Mouse (Mus musculus) left cerebral cortex, postnatal 25 days (tissue): ENCODE measurements at regions not wholly inside any gene's neighbourhood (a gene's known extent, or its start where the extent isn't known, plus 50 kb on each side); places are given as distances from the start of the nearest gene placed in this dataset.

ENCODE experiments used
- DNase-seq, 2 experiments: peaks; one replicate each; pipeline ENCODE4 v3.0.0; 2022; ENCODE audit warnings: low spot score in 2 of 2, mixed read lengths in 1 of 2
- intact Hi-C: fragments of 180-260 bp; cut with DNase I; formaldehyde crosslinking; loops from one replicate; pipeline ENCODE4 v1.15.1; 2025

DNA sequence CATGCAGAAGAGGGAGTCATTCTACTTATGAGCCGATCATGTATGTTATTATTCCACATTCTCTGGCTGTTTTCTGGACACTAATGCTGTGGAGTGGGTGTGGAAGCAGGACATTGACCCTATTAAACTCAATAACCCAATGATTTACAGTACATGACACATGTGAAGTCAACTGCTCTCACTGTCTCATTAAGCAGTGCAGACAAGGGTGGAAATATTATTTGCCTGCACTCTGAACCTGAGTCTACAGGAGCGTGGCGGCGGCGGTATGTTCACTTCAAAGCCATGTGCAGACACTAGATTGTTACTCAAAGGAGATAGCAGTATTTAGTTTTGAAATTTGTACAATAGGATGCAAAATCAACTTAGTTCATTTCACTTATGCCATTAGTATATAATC is 269.8 kb upstream of the Lrig3 start:
- DNase-seq, result no peak
- intact Hi-C loops, result no loop called here

DNA sequence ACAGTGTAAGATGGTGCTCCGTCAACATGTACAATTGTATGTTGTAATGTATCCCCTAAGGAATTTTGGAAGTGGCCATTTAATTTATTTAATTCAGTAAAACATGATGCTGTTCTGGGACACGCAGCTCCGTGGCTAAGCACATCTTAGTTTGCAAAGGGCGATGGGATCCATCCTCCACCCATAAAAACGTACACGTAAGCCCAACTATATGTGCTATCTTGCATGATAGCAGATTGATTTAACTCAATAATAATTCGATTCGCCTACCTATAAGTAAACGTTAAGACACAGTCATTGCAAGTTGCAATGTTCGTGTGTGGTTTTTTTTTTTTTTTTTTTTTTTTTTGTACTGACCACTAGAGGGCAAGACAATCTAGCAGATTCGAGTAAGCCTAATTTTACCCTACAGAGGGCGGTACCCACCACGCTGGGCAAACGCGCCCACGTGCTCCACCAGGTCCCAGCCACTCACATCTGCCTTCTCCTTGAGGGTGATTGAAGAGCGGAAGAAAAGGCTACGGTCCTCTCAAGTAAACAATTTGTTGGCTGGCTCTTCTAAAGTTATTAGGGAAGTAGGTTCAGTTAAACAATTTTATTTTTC is 240.8 kb upstream of the Lrig3 start:
- intact Hi-C loops, result loop anchor here (2.0 to 10.0 kb wide), 4 partner anchors 272 to 1140 kb away; no protein-coding TSS in a partner anchor
- DNase-seq, result peak; percentile 59 to 75

DNA sequence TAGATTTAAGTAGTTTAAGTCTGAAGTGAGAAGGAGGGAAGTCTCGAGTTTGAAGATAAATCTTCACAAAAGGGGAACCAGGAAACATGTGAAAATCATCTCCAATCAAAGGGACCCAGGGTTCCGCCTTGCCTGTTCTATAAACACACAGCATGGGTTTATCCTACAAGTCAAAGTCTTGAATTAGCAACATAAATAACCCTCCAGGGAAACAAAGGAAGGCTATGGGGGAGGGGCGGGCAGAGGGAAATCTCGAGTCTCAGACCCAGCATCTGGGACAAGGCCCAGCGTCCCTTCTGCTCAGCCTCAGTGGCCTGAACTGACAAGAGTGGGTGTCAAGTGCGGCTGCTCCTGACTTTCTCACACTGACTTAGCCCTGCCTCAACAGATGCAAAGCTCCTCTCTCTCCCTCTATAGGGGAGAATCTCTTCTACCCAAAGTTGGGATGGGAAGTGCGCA is 240.3 kb upstream of the Lrig3 start:
- intact Hi-C loops, result loop anchor here (2.0 to 10.0 kb wide), 4 partner anchors 272 to 1139 kb away; no protein-coding TSS in a partner anchor
- DNase-seq, result no peak

DNA sequence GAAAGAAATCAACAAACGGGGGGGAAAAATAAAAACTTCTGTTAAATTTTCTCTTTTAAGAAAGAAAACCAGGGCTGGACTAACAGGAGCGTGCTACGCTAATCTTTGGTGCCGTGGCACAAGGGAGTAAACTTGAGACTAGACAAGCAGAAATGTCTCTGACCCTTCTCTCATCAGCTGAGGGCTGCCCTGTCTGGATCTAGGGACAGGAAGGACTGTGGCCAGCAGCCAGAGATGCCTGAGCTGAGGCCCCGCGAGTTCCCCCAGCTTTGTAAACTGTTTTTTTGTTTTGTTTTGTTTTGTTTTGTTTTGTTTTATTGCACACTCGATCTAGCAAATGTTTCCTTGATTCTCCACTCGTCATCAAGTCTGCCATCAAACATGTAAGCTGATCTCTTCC is 239.4 kb upstream of the Lrig3 start:
- intact Hi-C loops, result loop anchor here (5.0 to 10.0 kb wide), 3 partner anchors 271 to 1138 kb away; no protein-coding TSS in a partner anchor
- no peak for DNase-seq

DNA sequence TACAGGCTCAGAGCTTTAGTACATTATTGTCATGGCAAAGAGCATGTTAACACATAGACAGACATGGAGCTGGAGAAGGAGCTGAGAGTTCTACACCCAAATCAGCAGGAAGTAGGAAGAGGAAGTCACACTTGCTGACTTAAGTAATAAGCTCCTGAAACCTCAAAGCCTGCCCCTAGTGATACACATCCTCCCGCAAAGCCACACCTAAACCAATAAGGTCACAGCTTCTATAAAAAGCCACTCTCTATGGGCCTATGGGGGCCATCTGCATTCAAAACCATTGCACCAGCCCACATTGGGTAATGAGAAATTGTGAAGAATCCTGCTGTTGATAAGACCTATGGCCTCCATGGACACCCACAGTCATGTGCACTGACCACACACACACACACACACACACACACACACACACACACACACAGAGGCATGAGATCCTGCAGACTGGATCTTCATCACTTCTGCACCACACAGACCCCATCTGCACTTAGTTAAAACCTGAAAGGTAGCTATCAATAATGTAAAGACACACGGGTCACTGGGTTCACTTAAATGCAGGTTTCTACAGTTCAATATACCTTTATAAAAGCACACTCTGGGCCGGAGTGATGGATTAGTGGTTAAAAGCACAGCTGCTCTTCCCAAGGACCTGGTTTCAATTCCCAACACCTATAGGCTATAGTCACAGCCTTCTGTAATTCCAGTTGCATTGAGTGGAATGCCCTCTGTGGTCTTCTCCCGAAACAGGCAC is 230.0 kb upstream of the Lrig3 start:
- intact Hi-C loops, result no loop called here
- DNase-seq, result no peak

DNA sequence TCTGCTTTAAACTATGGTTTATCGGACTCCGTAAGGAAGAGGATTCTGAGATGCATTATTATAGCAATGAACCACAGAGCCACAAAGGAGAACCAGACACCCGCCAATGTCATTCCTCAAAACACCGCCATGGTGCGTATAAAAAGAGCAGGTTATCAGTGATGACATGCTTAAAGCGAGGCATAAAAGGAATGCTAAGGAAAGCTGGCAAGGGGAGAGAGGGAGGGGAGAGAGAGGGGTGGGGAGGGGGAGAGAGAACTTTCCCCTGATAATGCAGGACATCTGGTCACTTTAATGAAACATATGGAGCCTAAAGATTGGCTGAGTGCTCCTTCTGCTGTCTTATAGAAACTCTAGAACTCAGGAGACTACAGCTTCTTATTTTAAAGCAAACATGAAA is 222.8 kb upstream of the Lrig3 start:
- intact Hi-C loops, result no loop called here
- no peak for DNase-seq

DNA sequence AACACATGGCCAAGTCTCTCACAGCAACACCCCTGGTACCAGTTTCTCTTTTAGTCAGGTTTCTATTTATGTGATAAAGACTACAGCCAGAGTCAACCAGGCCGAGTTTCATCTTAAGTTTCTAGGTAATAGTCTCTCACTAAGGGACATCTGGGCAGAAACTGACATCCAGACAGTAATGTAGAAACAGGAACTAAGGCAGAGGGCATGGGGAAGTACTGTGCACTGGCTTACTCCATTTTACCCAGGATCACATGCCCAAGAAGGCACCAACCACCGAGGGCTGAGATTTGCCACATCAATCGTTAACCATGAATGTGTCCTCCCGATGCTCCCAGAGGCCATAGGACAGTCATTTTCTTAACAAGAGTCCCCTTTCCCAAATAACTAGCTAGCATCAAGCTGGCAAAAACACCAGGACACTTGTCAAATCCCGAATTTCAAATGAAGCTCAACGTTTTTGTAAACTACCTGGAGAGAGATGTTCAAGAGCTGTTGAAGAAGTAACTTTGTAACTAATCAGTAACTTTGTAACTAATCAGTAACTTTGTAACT is 216.9 kb upstream of the Lrig3 start:
- DNase-seq, result no peak
- intact Hi-C loops, result no loop called here

DNA sequence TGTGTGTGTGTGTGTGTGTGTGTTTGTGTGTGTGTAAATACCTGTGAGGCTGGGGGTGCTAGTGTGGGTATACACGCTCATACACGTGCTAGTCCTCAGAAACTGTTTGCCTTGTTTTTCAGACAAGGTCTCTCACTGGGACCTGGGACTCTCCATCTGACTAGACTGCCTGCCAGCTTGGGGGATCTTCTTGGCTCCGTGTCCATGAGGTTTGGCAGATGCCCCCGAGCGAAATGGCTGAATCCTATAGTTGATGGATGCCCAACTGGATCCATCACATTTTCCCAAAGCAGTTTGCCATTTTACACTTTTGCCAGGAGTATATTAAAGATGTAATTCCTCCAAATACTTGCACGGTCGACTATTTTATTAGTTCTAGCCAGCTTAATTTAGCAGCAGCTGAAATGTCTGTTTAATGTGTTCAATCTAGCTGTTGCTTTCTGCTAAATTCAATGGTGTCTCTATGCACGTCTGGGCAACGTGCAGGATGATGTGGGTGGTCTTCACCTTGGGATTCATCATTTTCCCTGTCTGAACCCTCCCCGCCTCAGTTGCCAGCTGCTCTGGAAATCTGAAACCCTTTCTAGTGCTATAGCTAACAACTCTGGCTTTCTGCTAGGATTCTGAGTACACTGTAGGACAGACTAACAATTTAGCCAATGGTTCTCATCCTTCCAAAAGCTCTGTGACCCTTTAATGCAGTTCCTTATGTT is 213.3 kb upstream of the Lrig3 start:
- intact Hi-C loops, result no loop called here
- no peak for DNase-seq

DNA sequence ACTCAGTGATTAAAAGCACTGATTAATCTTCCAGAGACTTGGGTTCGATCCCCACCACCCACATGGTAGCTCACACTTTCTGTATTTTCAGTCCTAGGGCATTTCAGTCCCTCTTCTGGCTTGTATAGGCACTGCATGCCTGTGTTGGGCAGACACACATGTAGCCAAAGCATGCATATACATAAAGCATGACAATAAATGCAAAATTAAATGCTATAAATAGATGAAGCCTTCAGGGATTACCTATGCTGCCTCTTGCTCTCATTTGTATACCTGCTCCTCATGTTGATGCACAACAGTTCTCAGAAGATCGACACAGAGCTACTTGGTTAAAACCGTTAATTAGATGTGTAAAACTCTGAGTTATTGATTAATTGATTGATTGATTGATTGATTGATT is 206.8 kb upstream of the Lrig3 start:
- DNase-seq, result no peak
- intact Hi-C loops, result no loop called here

DNA sequence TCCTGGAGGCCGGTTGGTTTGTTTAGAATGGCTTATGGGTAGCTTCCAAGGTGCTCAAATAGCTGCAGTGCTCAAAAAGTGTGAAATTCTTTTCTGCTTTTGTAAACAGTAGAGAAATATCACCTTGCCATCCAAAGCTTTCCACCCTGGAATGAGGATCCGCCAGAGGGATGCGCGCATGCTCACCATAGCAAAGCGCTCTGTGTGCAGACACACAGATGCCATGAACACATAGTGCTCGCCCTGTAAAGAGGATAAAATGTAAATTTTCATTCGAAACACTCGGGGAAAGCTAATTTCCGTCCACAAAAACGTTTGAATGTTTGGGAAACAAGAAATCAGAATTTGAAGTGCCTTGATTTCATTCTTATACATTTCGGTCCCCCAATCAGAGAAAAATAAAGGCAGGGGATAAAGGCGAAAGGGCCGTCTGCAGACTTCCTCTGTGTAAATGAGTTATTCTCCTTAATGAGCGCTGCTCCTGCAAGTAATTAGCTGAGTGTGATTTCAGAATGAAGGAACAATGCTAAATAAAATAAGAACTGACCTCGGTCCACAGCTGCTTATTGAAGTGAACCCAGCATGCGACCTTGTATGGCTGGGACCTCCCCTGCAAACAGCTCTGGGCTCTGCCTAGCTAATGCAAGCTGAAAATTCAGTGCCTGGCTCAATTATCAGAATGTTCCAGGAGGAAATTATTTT is 203.4 kb upstream of the Lrig3 start:
- intact Hi-C loops, result no loop called here
- DNase-seq, result peak in 1 of 2 experiments; percentile 18

DNA sequence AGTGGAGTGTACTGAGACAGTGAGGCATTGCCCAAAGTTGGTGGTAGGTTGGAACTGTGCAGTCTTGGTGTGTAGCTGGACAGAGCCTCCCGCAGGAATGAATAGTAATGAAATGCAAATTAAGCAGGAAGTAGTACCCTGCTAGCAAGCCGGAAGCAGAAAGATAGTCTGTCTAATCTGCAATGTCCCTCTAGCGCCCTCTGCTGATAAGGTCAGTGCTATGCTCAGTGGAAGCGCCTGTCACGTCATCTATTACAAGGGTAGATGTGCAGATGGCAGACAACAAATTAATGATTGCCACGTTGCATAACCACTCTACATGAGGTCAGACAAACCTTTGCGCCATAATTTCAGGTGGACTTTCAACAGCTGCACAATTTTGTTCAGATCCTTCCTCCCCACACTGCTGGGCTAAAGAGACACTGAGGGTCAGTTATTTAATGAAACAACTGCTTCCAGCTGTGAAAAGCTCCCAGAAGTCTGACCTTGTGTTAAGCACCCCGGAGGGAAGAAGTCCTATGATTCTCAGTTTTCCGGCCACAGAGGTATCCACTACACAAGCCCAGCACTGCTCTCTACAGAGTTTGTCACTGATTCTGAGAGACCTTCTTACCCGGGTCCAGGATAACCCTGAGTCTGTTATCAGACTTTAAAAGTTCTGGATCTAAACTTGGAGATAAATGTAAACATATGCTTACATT is 201.4 kb upstream of the Lrig3 start:
- intact Hi-C loops, result no loop called here
- DNase-seq, result peak in 1 of 2 experiments; percentile 19

DNA sequence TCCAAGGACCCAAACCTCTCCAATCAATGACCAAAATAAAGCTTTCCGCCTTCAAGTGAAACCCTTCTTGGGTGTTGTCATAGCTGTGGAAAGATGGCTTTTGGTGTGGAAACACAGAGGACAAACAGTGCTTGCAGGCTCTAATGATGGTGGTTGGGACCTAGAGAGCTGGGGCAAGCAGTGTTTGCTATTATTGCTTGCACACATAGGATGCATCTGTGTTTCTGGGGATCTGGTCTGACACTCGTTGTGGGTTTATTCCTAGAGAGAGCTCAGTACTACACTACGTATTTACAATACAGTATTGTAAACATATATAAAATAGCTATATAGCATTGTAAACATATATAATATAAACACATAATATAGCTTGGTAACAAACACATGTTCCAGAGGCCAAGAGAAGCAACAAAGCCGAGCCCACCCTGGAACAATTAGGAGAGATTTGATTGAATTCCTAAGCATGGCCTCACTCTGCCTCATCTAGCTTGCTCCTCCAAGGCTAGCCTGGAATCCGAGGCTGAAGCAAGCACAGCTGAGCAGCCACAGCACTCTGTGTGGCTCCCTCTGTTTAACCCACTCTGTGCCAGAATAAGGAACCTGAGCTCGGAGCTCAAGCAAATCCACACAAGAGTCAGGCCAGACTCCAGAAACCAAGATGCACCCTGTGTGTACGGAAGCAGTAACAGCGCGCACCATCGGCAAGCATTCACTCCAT is 200.7 kb upstream of the Lrig3 start:
- intact Hi-C loops, result no loop called here
- no peak for DNase-seq

DNA sequence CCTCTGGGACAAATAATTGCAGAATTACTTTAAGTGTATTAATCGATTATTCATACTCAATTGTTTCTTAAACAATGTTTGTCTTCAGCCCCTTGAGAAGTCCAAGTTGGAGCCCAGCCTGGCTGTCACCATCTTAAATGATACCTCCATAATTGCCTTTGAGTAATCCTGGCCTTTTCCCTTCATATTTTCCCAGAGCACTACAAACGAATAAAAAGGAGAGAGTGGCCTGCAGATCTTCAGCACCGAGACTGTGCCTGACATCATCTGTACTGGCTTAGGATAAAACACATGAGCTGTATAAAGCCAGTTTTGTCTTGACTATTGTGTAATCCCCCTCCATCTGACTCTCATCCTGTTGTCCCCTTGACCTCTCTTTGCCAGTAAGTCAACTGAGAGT is 197.7 kb upstream of the Lrig3 start:
- intact Hi-C loops, result no loop called here
- no peak for DNase-seq

DNA sequence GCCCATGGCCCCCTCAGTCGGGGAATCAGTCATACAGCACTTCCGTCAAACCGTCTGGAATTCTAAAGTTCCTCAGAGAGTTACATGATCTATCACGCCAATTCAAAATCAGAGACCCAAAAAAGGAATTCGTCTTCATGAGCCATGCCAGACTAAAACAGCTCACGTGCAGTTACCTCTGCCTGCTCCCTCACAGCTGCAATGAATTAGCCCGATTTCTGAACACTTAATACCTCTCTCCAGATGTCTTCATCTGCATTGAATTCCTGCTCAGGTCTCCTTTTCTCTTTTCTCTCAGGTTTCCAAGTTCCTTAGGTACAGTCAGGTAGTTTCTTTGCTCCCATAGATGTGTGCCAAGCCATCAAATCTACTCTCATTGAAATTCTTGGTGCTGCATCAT is 192.4 kb upstream of the Lrig3 start:
- intact Hi-C loops, result no loop called here
- no peak for DNase-seq

DNA sequence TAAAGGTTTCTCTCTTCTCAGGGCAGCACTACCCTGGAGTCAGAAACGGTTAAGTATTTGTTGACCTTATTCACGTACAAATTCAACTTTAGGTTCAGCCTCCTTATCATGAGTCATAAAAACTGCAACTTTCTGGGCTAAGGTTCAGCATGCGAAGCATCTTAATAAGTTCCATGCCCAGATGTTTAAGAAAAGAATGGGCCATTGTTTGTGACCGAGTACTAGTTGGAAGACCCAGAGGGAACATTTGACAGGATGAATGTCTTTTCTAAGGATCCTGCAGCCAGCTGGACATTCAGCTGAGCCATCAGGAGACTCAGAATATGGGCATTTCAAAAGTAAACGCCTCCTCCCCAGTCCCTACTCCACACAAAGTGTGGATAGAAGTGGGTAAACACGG is 183.5 kb upstream of the Lrig3 start:
- DNase-seq, result no peak
- intact Hi-C loops, result no loop called here

DNA sequence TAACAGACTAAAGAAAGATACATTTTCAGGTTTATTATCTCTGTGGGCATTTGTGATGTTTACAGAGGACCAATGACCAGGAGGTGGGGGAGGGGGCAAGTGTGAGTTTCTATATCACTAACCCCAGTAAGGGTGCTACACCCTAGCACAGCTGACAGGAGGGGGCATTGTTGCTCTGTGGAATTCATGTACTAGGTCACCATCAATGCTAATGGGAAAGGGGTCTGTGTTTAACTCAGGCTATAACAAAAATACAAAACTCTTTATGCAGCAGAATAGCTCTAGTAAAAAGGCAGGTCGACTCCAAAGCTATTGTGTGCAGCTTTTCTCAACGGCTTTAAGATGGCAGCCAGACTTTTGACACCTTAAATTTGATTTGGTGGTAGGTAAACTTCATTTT is 181.1 kb upstream of the Lrig3 start:
- DNase-seq, result no peak
- intact Hi-C loops, result loop anchor here (5.0 kb wide), 2 partner anchors 212 to 542 kb away; no protein-coding TSS in a partner anchor

DNA sequence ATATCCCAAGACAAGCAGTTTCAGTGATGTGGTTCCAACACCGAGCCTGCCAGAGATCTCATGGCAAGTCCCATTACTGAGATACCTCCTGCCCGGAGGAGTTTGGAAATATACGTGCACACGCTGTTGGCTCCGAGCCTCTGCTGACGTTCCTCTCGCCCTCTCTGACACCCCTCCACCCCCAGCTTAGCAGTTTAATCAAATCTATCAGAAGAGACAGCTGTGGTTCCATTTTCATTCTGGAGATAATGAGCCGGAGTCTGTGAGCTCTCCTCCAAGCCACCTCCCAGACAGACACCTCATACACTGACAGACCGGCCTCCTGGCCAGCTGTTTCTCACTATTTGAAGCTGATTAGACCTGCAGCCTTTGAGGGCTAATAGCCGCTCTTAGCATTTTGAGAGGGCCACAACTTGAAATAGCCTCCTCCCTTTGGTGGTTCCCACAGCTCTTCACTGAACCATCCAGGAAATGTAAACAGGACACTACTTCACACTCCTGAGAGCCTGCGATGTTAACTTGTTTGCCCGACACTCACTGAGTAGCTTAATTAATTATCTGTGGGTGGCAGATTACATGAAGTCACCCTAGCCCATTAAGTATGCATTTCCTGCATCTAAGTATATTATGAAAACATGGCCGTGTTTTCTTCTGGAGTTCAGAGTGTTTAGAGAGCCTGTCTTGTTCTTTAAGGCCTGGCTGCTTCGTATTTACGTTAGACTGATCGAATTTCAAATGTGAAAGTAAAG is 180.3 kb upstream of the Lrig3 start:
- DNase-seq, result peak in 1 of 2 experiments; percentile 16
- intact Hi-C loops, result loop anchor here (5.0 kb wide), 2 partner anchors 212 to 542 kb away; no protein-coding TSS in a partner anchor
